10 mouse cellular contexts compared by ENCODE assay signal in genomic region chr1:20939046-20939445, GRCm38 (mm10). TPM values are rescaled to one million over a fixed set of nuclear protein-coding genes. Genes with fewer than 3 reads are reported as not detected.
DNase-seq lines count a peak whose midpoint lies in the region; ATAC-seq and TF ChIP-seq lines count a peak whose summit lies in the region.
"Had no signal": no experiment of that assay in that cellular context is flagged by ENCODE, and none has a peak within 500 bp of the region (broad histone marks: within the 10 kb centered on the region; RNA-seq: fewer than 3 reads in every experiment).

No protein-coding gene starts in this region.

- H3K36me3 ChIP-seq in kidney, postnatal 0 days (ENCODE audit: insufficient read depth, low read length), result no peaks in the 10 kb centered on the region
- H3K36me3 ChIP-seq in lung, embryonic 16.5 days (ENCODE audit: control insufficient read depth, insufficient read depth, low read length), result peaks cover 2% of the 10 kb centered on the region; the same call in 1 of the 2 replicates
- H3K36me3 ChIP-seq: heart, embryonic 15.5 days had no signal

- no peak overlapping the region for H3K4me2 ChIP-seq in kidney, postnatal 0 days (ENCODE audit: low read length)
- no peak overlapping the region for H3K4me2 ChIP-seq in lung, embryonic 16.5 days (ENCODE audit: low read depth, low read length)
- H3K4me2 ChIP-seq: heart, embryonic 15.5 days; stomach, embryonic 15.5 days had no signal

- 27% methylated on average over 3 of the region's 3 CpGs for WGBS in kidney, postnatal 0 days
- 22% methylated on average over 3 of the region's 3 CpGs for WGBS in lung, embryonic 16.5 days

- no peaks in the 10 kb centered on the region for H3K9me3 ChIP-seq in kidney, postnatal 0 days (replicated peaks; ENCODE audit: low read length)
- H3K9me3 ChIP-seq in lung, embryonic 16.5 days (ENCODE audit: control insufficient read depth, low read length), result no peaks in the 10 kb centered on the region; the same call in 1 of the 2 replicates
- H3K9me3 ChIP-seq: heart, embryonic 15.5 days; stomach, embryonic 15.5 days had no signal

- H3K9ac ChIP-seq in kidney, postnatal 0 days (ENCODE audit: low read depth, low read length), result no peak overlapping the region
- H3K9ac ChIP-seq in lung, embryonic 16.5 days (ENCODE audit: low read length), result no peak overlapping the region
- H3K9ac ChIP-seq: heart, embryonic 15.5 days; stomach, embryonic 15.5 days had no signal

- H3K27me3 ChIP-seq in kidney, postnatal 0 days (ENCODE audit: insufficient read depth, low read length), result no peaks in the 10 kb centered on the region
- H3K27me3 ChIP-seq in lung, embryonic 16.5 days (ENCODE audit: control insufficient read depth, insufficient read depth, low read depth, low read length), result no peaks in the 10 kb centered on the region
- H3K27me3 ChIP-seq: heart, embryonic 15.5 days; stomach, embryonic 15.5 days had no signal

- peak; percentile 15 to 57 for DNase-seq in adrenal gland, postnatal 36 days
- no peak for DNase-seq in adrenal gland, postnatal 25 days
- peak; percentile 38 to 70 for DNase-seq in cerebellum, postnatal 36 days
- DNase-seq in heart, postnatal 10 days, result peak; percentile 72 to 84
- peak; percentile 87 for DNase-seq in kidney, postnatal 0 days (ENCODE audit: low spot score)

- TF ChIP-seq CTCF in kidney, postnatal 0 days (IDR thresholded peaks at IDR 0.05; ENCODE audit: low read depth), result peak; percentile 94

- no peak overlapping the region for H3K27ac ChIP-seq in kidney, postnatal 0 days
- no peak overlapping the region for H3K27ac ChIP-seq in lung, embryonic 16.5 days (ENCODE audit: low read length)
- H3K27ac ChIP-seq: heart, embryonic 15.5 days; stomach, embryonic 15.5 days had no signal

- no peak overlapping the region for H3K4me3 ChIP-seq in kidney, postnatal 0 days (replicated peaks; ENCODE audit: low read depth, low read length)
- H3K4me3 ChIP-seq in lung, embryonic 16.5 days (ENCODE audit: low read length), result no peak overlapping the region
- H3K4me3 ChIP-seq: heart, embryonic 15.5 days; stomach, embryonic 15.5 days had no signal

- intact Hi-C loops in heart, postnatal 10 days (cut with DNase I), result loop anchor here (1.0 to 5.0 kb wide), 4 partner anchors 162 to 403 kb away; no protein-coding TSS in a partner anchor

- peak; percentile 96 for ATAC-seq in CD4-positive, CD25-positive, alpha-beta regulatory T cell, adult 4 months
- no peak for ATAC-seq in kidney, postnatal 0 days (replicated peaks; ENCODE audit: low FRiP score, low read depth)
- ATAC-seq in lung, embryonic 16.5 days (ENCODE audit: low read depth), result peak; percentile 48; the same call in 1 of the 2 replicates
- ATAC-seq in neutrophil, adult 5-6 weeks (ENCODE audit: extremely low read depth, insufficient number of reproducible peaks, low FRiP score, poor library complexity, severe bottlenecking), result peak; percentile 89

- H3K4me1 ChIP-seq in kidney, postnatal 0 days (replicated peaks; ENCODE audit: insufficient read depth, low read length), result no peaks in the 10 kb centered on the region
- H3K4me1 ChIP-seq in lung, embryonic 16.5 days (replicated peaks; ENCODE audit: control insufficient read depth, insufficient read depth, low read length), result no peaks in the 10 kb centered on the region
- H3K4me1 ChIP-seq: stomach, embryonic 15.5 days had no signal

RNA-seq across cellular contexts. Expression of gene Efhc1, which starts 12.4 kb away (rescaled TPM):
- total RNA-seq in adrenal gland, postnatal 36 days (2021), result 1 to 10 TPM; 1.1 to 1.6 TPM
- 1.7 and 4.3 TPM in 2 replicates for total RNA-seq in adrenal gland, postnatal 25 days (2021)
- 1 to 10 TPM in 1 of 2 experiments, under 1 TPM in 1; 0.54 to 1.2 TPM for polyA plus RNA-seq in CD4-positive, CD25-positive, alpha-beta regulatory T cell, adult 4 months (2017; shearing (Covaris generic))
- total RNA-seq in heart, postnatal 10 days (2021), result 1 to 10 TPM; 1.0 to 1.2 TPM
- polyA plus RNA-seq in kidney, postnatal 0 days (2015; fragmentation: Nextera tagmentation; extraction: Ambion mirVana), result 2.0 and 2.7 TPM in 2 replicates
- 8.1 and 9.9 TPM in 2 replicates for polyA plus RNA-seq in lung, embryonic 16.5 days (2015; fragmentation: Nextera tagmentation; extraction: Ambion mirVana)
- total RNA-seq in neutrophil, adult 5-6 weeks (2017), result 0.47 TPM in 1 of 2 replicates, not detected in the other

RNA-seq across cellular contexts. Expression of gene Paqr8, which starts 48.6 kb away (rescaled TPM):
- 10 to 100 TPM; 45.1 to 62.9 TPM for total RNA-seq in adrenal gland, postnatal 36 days (2021)
- total RNA-seq in adrenal gland, postnatal 25 days (2021), result 35.1 and 54.2 TPM in 2 replicates
- 1 to 10 TPM; 2.2 to 5.8 TPM for polyA plus RNA-seq in CD4-positive, CD25-positive, alpha-beta regulatory T cell, adult 4 months (2017; shearing (Covaris generic))
- 1 to 10 TPM; 2.6 to 2.9 TPM for total RNA-seq in heart, postnatal 10 days (2021)
- polyA plus RNA-seq in kidney, postnatal 0 days (2015; fragmentation: Nextera tagmentation; extraction: Ambion mirVana), result 2.1 and 2.6 TPM in 2 replicates
- polyA plus RNA-seq in lung, embryonic 16.5 days (2015; fragmentation: Nextera tagmentation; extraction: Ambion mirVana), result 4.4 and 5.5 TPM in 2 replicates
- 1.6 and 1.7 TPM in 2 replicates for total RNA-seq in neutrophil, adult 5-6 weeks (2017)
